Mouse (Mus musculus) gastrocnemius, postnatal 4 days (tissue): Measurements from ENCODE around the gene Gli2. TPM values are rescaled to one million over a fixed set of nuclear protein-coding genes. Genes with fewer than 3 reads are reported as not detected.
A peak's percentile ranks its signal among the peaks of the same experiment; 100 is the strongest.

Experiments
- DNase-seq, 2 experiments: peaks; one replicate each; pipeline ENCODE4 v3.0.0; 2021 to 2022; ENCODE audit warnings: low spot score in 2 of 2, mixed read lengths in 2 of 2
- total RNA-seq, 2 experiments: library from RNA; stranded (reverse); gene quantifications; 2 replicates each; pipeline ENCODE4 v1.2.3; 2021

Gli2 gene
- total RNA-seq, 2 experiments from 2014 or later = 11.3 to 13.4 TPM

DNA sequence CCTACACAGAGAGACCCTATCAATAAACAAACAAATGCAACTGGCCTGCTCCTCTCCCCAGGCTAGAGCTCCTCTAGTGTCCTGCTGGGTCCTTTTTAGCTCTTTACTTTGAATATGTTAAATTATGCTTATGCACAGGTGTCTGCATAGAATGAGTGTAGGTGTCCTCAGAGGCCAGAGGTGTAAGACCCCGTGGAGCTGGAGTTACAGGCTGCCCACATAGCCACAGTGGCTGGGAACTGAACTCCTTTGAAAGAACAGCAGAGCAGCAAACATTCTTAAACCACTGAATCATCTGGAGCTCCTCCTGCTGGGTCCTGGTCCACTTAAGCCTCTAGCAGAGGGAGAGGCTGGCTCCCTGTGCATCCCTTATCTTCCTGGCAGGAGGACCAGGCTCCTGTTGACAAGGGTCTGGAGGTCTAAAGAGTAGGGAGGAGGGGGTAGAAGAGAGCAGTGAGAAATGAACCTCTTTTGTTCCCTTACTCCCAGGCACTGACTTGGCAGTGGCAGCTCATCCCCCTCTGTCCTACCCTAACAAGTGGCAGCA is 49.5 kb downstream of the Gli2 start:
- DNase-seq = no peak

- DNase-seq = peak in 1 of 2 experiments; percentile 45
Measured at GRCm38 (mm10) chr1:119001454-119002034, 51.9 kb downstream of the Gli2 start.

GRCm38 (mm10) chr1:118994482-118995105 is 58.8 kb downstream of the Gli2 start:
- DNase-seq = no peak

DNA sequence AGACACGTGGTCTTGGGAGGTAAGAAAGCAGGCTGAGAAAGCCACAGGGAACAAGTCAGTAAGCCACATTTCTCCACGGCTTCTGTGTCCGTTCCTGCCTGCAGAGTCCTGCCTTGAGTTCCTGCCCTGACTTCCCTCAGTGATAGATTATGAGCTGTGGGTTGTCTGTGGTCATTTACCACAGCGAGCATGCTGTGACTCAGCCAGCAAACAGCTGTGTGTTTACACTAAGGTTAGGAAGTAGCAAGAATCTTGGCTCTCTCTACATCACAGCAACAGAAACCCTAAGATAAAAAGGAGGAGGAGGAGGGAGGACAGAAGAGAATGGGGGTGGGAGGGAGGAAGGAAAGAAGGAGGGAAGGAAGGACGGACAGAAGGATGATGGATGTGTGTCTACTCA is 59.6 kb downstream of the Gli2 start:
- DNase-seq = no peak

DNA sequence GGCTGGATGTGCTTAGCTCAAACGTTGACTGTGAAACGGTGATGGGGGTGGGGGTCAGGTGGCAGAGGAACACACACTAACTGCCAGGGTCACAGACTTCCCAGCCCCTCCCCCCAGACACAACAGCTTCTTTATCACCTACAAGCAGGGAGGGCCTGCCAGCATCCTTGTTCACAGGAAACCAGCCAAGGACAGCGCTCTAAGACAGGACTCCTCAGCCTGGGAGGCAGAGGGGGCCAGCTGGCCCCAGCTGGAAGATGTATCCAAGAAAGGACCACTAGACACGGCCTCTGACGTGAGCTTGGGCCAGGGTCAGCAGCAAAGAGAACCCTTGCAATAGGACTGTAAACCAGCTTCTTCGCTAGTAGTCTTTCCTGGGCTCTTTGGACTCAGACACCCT is 65.1 kb downstream of the Gli2 start:
- DNase-seq = no peak

- no peak for DNase-seq
Measured at GRCm38 (mm10) chr1:118987538-118987937, 65.9 kb downstream of the Gli2 start.

DNA sequence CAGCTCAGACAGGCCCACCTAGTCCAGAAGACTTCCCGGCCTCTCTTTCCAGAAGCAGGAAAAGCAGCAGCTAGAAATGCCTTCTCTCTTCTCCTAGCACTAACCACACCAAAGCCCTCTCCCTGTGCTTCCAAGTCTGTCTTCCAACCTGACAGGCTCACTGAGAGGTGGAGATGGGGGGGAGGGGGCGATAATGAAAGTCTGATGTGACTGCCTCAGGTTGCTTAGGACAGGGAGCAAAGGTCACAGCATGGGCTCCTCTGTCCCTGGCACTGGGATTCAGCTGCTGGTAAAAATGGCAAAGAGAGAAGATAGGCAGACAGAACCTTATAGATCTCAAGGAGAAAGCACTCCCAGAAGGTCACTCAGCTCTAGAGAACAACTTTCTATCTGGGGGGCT is 70.0 kb downstream of the Gli2 start:
- DNase-seq = no peak

GRCm38 (mm10) chr1:118982805-118983211 is 70.6 kb downstream of the Gli2 start:
- DNase-seq = no peak

DNA sequence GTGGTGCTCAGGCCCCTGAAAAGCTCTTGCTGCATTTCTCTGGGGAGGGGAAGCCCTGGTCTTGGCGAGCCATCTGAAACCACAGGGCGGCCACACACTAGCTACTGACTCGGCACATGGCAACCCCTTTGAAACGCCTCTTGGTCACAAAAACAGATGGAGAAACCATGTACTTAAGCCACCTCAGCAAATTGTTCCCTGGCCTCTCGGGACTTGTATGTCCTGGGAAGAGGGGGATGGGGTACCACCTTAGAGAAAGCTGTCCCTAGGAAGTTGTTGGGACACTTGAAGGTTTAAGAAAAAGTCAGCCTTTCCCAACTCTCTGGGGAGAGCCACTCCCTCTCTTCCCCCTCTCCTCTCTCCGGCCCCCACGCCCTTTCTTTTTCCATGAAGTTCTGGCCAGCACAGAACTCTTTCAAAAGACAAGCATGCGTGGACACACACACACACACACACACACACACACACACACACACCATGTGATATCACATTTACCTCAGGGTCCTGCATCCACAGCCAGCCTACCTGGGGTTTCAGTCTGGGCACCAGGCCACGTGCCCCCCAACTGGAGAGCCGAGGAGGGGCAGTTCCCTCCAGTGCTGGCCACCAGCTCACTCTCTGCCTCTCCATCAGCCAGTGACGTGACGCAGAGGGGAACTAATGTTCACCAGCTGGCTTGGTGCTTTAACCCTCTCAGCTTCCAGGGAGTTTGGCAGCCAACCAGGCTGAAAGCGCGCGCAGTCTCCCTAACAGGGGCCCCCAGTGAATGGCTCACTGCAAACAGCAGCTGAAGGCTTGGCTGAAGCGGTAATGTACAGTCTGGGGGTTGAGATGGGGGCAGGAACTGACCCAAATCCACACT is 71.2 kb downstream of the Gli2 start:
- DNase-seq = peak; percentile 86 to 92

DNA sequence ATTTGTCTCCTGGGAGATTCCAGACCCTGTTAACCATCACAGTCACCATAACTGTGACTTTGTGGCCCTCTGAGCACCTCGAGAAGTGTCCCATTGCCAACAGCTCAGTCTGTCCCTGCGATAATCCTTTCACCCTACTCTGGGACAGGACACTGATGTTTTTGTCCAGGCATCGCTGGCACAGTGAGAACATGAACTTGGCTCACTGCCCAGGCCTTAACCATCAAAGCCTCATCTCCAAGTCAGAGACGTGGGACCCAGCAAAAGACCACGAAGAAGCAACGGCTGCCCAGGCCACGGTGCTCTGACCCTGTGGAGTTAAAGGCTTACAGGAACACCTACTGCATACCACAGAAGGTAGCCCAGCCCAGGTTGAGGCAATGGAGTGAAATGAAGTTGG is 72.8 kb downstream of the Gli2 start:
- DNase-seq = peak in 1 of 2 experiments; percentile 49

DNA sequence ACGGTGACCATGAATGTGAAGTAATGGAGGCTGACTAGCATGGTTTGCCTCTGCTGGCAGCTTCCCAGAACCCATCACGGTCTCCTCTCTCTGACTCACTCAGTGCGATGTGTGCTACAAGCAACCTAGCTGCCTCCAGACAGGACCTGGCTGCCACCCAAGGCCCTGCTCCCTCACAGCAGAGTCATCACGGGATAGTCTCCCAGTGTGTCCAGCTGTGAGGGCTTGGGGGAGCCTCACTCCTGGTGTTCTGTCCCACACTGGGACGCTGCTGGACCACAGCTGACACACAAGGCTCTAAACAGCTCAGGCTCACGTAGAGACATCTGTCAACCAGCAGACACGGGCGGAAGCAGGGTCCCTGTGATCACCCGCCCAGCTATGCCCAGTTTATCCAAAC is 76.8 kb downstream of the Gli2 start:
- DNase-seq = peak; percentile 65 to 86

DNA sequence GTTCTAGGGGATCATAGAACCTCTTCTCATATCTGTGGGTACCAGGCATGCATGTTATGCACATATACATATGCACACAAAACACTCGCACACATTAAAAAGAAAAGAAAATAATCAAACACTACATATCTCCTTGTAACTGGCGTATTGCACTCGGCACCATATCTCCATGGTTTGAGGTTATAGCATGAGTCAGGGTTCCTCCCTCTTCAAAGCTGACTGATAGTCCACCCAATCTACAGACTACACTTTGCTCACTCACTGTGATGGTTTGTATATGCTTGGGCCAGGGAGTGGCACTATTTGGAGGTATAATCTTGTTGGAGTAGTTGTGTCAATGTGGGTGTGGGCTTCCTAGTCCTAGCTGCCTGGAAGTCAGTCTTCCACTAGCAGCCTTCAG is 78.0 kb downstream of the Gli2 start:
- no peak for DNase-seq

DNA sequence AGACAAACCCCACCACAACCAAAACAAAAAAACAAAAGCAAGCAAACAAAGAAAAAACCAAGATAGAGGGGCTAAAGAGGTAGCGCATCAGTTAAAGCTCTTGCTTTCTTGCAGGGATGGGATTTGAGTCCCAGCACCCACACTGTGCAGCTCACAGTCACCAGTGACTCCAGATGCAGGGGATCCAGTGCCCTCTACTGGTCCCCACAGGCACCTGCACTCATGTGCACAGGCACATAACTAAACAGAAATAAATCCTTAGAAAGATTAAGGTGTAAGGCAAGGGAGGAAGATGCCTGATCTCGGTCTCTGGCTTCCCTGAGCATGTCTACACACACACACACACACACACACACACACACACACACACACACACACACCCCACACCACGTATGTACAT is 83.4 kb downstream of the Gli2 start:
- no peak for DNase-seq

DNA sequence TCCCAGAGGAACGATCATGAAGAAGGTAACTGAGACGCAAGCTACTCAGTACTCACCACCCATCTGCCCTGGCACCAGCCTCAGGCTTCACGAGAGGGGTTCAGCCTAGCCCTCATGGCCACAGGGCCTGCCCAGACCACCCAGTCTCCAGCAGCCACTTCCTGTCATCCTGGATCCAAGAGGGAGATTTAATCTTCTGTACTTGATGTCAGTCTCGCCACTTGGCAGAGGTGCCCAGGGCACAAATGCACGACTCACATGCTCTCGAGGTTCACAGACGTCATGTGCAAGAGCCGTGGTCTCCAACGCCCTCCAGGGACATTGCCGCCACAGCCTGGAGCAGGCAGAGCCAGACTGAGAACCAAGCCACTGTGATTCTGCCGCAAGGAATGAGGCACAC is 84.0 kb downstream of the Gli2 start:
- DNase-seq = no peak

GRCm38 (mm10) chr1:118968661-118969179 is 84.7 kb downstream of the Gli2 start:
- DNase-seq = no peak

- no peak for DNase-seq
Measured at GRCm38 (mm10) chr1:118967976-118968375, 85.4 kb downstream of the Gli2 start.

DNA sequence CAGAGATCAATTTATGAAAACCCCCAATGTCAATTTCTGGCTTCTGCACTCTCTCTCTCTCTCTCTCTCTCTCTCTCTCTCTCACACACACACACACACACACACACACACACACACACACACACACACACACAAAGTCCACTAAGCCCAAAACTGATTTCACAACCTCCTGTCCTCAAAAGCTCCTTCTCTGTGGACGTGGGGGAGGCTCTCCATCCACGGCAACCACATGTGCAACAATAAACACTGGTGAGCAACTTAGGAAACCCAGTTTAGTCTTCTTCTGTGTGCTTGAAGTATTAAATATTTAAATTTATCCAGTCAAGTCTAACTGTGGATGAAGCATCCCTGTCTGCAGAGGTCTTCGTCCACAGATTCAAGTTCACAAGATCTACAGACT is 86.1 kb downstream of the Gli2 start:
- no peak for DNase-seq

DNA sequence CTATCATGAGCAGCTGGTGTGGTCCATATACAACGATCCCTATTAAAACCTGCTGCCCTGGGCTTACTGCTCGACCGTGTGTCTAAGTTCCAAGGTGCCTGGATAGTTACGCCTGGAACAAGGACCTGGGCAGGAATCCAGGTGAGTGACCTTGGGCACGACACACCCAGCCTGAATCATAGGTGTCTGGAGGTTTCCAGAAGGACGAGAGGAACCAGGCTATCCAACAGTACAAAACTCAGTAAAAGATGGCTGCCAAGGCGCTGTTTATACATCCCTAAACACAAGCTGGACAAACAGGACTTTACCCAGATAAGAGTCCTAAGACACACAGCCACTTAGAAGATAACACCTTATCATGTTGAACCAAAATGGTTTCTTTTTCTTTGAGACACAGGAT is 94.8 kb downstream of the Gli2 start:
- no peak for DNase-seq

DNA sequence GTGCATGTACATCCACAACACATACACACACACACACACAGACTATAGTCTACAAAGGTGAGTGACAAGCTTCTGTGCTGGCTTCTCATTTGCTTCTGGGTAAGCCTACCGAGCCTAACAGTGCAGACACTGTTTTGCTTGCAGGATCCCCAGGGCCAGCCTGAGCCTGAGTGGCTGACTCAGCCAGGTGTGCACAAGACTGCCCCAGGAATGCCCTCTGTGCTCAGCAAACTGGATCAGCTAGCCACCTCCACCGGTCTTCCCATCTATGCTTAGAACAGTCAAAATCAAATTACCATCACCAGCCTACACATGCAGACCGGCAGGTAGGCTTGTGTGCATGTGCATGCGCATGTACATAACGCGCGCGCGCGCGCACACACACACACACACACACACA is 97.6 kb downstream of the Gli2 start:
- DNase-seq = no peak

GRCm38 (mm10) chr1:118954434-118955301 is 98.8 kb downstream of the Gli2 start:
- DNase-seq = peak in 1 of 2 experiments; percentile 58

DNA sequence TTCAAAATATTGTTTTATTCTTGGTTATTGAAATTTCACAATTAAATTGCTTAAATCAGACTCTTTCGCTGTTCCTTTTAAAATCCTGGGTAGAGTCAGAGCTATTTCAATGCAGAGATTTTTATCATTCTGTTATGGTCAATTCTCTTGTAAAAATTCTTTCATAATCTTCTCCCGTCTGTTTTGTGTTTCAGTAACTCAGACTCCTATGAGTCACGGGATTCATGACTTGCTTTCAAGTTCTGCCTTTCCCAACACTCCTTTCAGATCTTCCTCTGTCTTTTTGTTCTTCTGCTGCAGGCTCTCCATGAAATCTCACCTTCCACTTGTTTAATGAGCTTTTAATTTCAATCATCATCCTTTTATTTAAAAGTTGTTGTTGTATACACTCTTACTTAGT is 100.4 kb downstream of the Gli2 start:
- no peak for DNase-seq
